Mouse (Mus musculus) embryo, embryonic 10 days (tissue): Measurements from ENCODE around the gene Amigo3.
"Not testable (repeated sequence)": the region's sequence is repeated elsewhere in the genome, so short reads cannot be mapped to it uniquely, and the experiment has no call there.

Source experiments
- DNase-seq: peaks from one replicate; pipeline ENCODE4 v3.0.0-alpha.2; 2015; ENCODE audit warnings: low spot score

Gene Amigo3

GRCm38 (mm10) chr9:108052885-108053664 lies at the start of gene Amigo3:
Gene Amigo3, plus strand, starts transcription at chr9:108053159.
- DNase-seq, result peak; percentile 97

DNA sequence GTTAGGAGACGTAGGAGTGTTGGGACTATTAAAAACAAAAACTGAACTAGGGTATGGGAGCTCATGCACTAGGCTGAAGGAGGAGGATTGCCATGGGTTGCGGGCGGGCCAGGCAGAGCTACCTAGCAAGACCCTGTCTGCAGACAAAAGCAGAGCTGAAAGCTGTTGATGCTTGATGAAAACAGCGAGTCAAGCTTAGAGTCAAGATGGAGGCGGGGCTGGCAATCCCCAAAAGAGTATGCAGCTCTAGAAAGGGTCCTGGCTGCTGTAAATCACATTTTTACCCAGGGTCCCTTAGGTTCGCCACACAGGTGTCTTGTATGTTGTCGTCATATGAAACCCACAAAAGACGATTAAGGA lies 49.4 kb upstream of the Amigo3 start:
- peak; percentile 45 for DNase-seq

GRCm38 (mm10) chr9:108008041-108008440 lies 44.9 kb upstream of the Amigo3 start:
- DNase-seq, result no peak

- DNase-seq, result no peak
These were observed 42.6 kb upstream of the Amigo3 start for GRCm38 (mm10) chr9:108010385-108010784.

- not testable (repeated sequence) for DNase-seq
These were observed 39.4 kb upstream of the Amigo3 start for GRCm38 (mm10) chr9:108013577-108013976.

GRCm38 (mm10) chr9:108017127-108017526 lies 35.8 kb upstream of the Amigo3 start:
- no peak for DNase-seq

DNA sequence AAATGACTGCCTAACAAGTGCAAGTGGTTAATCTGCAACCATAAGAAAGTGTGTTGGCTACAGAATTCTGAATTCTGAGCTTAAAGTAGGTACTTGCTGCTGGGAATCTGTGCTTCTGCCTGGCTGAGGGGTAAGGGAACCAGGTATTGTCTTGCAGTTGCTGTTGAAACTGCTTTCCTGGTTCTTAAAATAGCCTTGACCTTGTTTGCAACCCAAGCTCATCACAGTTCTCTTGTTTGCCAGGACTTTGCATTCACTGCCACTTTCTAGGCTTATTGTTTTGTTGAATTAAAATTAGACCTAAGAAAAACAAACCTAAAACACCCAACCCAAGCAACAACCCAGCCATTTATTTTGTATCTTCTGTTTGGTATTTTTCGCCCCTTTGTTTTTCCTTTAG lies 32.2 kb upstream of the Amigo3 start:
- no peak for DNase-seq

DNA sequence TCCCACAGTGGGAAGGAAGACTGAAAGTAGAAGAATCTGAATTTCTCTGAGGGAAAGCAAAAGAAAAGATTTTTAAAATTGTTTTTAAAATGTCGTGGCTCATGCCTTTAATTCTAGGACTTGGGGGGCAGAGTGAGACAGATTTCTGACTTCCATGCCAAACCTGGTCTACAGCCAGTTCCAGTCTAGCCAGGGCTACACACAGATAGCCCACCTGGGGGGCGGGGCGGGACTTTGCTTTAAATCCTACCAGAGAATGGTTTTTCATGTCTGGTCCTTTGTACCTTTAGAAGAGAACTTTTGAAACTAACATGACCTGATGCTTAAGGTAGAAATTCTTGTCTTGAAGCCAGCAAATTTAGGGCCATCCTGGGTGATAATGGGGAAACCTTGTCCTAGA lies 29.7 kb upstream of the Amigo3 start:
- DNase-seq, result no peak

GRCm38 (mm10) chr9:108026584-108026983 lies 26.4 kb upstream of the Amigo3 start:
- no peak for DNase-seq

DNA sequence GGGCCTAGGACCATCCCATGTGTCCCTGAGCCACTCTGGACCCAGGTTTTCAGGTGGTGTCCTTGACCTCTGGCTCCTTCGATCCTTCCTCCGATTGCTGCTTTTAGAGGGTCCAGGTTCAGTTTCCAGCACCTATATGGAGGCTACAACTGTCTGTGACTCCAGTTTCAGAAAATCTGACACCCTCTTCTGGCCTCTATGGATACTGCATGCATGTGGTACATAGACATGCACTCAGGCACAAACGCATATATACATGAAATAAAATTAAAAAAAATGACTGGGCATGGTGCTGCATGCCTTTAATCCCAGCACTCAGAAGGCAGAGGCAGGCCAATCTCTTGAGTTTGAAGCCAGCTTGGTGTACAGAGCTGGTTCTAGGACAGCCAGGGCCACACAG lies 25.1 kb upstream of the Amigo3 start:
- no peak for DNase-seq

- no peak for DNase-seq
These were observed 20.8 kb upstream of the Amigo3 start for GRCm38 (mm10) chr9:108032126-108032525.

- DNase-seq, result no peak
These were observed 17.4 kb upstream of the Amigo3 start for GRCm38 (mm10) chr9:108035331-108036156.

DNA sequence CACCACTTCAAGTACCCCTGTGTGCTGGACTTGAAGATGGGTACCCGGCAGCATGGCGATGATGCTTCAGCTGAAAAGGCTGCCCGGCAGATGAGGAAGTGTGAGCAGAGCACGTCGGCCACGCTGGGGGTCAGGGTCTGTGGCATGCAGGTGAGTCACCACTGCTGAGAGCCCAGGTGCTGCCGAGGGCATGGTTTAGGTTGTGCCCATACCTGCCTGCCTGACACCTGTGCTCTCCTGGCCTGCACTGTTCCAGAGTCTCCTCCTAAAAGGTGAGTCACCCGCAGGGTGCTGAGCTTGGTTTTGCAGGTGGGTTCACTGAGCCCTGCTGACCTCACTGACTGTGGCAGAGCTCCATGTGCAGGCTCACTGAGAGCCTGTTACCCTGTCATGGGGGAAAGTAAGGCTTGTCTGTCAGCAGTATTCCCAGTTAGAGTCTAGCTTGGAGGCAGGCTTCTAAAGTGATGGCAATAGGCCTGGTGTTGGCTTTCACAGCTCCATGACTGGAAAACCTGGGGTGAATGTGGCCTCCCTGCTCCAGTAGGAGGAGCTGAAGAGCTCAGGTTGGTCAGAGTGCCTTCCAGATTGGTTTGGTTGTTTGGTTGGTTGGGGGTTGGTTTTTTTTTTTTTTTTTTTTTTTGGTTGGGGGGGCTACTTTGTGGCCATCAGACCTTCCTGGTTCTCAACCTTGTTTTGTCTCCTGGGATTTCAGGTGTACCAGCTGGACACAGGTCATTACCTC lies 8.0 kb upstream of the Amigo3 start:
- DNase-seq, result no peak

- no peak for DNase-seq
These were observed 6.4 kb upstream of the Amigo3 start for GRCm38 (mm10) chr9:108046582-108046981.

DNA sequence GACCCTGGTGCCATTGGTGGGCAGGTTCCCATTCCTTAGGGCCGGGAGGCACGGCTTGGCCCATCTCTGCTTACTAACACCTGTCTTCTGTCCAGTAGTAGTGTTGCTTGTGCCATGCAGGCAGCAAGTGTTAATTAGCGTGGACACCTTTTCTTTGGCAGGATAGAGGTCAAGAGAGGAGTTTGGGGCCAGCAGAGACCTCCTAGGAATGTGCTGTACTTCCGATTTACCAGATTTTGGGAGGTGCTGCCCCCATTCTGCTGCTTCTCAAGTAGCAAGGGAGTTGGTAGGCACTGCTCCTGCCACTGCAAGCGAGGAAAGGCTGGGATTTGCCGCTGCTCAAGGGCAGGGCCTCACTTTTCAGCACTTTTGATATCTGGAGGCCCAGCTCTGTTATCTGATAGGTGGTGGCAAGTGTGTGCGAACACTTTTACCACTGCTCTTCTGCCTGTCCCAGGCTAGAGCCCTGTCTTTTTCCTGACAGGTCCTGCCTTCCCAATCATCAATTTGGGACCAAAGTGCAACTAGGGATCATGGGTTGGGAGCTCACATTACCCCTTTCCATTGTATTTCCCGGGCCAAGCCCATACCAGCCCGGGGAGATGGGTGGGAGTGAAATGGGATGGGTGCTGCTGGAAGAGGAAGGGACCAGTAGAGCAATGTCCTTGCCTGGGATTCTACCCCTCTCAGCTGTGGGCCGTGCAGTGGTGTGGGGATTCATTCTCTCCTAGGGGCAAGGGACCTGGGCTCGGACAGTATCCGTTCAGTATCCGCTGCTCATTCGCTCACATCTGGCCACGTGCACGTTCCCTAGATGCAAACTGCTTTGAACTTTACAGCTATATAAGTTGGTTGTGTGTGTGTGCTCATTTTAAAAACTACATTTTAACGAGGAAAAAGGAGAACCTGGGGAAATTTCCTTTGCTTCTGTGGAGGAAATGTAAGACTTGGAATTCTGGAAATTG lies 5.1 kb upstream of the Amigo3 start:
- DNase-seq, result no peak

DNA sequence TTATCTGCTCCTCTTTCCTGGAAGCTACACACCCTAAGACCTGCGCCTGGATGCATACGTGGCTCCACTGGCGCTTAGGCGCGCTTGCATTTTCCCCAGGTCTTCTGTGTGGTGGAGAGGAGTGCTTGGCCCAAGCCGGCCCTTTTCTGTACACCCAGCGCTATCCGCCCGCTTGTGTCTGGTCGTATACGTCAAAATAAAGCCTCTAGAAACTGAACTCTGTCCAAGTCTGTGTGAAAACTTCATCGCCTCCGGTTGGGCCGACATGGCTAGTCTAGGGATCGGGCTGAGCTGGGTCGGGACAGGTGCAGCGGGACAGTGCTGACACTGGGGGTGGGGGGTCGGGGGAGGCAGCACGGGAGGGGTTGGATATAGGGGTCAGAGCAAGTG lies 4.4 kb upstream of the Amigo3 start:
- DNase-seq, result no peak

DNA sequence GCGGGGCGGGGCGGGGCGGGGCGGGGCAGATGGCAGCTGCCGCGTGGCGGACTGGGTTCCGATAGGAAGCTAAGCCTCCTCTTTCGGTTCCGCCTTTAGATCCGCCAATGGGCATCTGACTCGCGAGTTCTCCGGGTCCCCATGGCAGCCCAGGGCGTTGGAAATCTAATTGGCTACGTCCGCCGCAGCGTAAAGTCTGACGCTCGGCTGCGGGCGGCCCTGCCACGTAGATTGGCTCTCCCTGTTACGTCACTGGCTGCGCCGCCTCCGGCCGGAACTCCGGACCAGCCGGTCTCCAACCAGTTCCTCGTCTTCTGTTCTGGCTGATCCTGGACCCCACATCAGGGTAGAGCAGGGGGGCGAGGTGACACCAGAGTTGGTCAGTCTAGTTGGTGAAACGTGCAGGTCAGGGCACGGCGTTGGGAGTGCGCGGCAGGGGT lies 3.9 kb upstream of the Amigo3 start, which contains the start of gene Gmppb:
TSS of gene Gmppb (plus strand) at position 227 of the 440 bp plus-strand sequence.
- peak; percentile 98 for DNase-seq

DNA sequence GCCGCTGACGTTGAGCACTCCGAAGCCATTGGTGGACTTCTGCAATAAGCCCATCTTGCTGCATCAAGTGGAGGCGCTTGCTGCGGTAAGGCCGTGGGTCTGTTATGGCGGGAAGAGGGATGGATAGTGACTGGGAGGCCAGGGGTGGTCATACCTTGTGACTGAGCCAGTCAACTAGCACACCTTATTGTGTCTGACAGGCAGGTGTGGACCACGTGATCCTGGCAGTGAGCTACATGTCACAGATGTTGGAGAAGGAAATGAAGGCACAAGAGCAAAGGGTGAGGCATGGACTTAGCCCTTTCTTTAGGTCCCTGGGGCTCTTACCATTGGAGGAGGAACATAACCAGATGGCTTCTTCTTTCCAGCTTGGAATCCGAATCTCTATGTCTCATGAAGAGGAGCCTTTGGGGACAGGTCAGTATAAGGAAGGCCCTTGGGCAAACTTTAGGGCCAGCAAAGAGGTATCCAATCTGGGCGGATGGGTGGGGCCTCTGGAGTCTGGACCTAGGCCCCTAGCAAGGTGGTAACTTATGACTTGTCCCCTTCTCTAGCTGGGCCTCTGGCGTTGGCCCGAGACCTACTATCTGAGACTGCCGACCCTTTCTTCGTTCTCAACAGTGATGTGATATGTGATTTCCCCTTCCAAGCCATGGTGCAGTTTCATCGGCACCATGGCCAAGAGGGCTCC lies 3.3 kb upstream of the Amigo3 start:
- peak; percentile 23 for DNase-seq

GRCm38 (mm10) chr9:108051184-108051930 lies 1.6 kb upstream of the Amigo3 start:
- no peak for DNase-seq

DNA sequence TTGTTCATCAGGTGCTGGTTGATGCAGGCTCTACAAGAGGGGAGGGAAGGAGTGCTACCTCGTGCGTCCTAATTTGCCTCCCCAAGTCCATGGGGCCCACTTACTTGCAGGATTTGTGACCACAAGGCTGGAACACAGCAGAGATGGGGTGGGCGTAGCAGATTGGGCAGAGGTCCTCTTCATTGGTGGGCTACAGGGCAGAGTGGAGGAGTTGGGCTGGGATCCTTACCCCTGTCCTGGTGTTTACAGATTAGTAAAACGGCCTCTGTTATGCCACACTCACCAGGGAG lies 1.1 kb upstream of the Amigo3 start:
- DNase-seq, result no peak
